Mouse (Mus musculus): ENCODE data around the gene Psrc1.

The Psrc1 gene

DNA sequence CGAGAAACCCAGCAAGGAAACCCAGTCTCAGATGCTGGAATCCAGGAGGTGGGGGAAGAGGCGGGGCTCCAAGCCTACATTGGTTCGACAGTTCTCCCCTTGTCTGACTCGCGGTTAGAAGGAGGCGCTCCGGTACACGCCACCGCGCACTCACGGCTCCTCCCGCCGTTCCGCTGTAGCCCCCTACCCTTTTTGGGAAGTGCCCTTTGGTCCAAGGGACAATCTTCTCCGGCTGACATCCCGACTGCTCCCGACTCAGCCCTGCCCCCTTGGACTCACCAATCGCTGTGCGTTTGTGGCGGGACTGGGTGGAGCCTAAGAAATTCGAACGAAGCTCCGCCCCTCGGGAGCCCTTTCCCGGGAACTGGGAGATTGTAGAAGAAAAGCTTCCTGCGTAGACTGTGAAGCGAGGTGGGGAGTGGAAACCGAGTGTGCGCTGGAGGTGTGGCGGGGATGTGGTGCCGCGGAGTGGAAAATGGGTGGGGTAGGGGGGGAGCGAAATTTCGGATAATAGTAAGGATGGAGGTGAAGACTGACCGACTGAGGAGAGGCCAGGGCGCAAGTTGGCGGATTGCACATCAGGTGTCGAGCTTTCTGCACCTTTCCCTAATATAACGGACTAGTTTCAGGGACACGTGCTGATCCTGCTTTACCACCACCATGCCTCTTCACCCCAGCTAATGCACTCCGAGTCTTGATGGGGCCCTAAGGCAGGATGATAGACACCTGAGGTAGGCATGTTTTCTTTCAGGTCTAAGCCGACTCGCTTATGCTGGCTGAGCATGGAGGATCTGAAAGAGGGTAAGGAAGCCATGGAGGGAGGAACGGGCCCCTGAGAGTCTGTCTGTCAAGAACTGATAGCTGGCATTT, at the start of gene Psrc1:
Psrc1 (plus strand) TSS at position 355 of the 870 bp plus-strand sequence.
- in situ Hi-C loops (cut with MseI, MboI) = no loop called here

DNA sequence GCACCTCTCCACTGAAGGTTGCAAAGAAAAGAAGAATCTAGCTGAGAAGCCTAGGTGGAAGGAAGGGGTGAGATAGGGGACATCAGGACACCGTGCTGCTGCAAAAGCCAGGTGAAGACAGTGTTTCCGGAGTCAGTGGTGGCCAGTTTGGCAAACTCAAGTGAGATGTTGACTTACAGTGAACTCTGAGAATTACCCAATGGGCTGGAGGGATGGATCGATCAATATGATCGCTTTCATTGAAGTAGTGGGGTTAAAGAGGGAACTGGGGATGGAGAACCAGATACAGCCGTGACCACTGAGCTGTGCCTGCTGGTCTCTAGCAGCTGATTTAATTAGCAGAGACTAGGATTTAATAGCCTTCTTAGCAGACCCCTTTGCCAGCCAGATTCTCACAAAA, 46.8 kb upstream of the Psrc1 start:
- in situ Hi-C loops (cut with MseI, MboI) = no loop called here

DNA sequence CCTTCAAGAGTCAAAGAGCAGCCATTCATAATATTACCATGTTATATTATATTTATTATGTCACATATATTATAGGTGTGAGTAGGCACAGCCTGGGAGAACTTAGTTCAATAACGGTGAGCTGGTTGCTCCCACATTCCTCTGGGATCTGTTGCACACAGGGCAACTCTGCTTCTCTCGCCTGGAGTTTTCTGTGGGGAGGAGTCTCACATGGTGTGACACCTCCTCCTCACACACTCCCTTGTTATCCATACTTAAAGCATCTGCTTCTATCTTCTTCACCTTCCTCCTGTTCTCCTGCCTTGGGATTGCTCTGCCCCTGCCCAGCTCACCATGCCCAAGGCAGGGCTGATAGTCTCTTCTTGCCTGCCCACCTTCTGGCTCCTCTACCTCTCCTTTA, 42.6 kb upstream of the Psrc1 start:
- in situ Hi-C loops (cut with MseI, MboI) = no loop called here

DNA sequence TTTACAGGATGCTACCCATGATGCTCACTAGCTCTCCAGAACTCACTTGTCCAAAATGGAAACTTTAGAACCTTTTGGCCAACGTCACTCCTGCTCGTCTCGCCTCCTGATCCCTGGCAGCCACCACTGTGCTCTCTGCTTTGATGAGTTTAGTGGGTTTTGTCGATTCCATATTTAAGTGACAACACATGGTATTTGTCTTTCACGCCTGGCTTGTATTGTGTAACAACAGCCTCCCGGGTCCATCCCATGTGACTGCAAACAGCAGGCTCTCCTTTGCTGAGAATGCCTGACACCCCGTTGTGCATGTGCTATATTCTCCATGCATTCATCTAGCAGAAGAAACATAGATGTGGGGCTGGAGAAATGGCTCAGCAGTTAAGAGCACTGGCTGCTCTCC, 41.5 kb upstream of the Psrc1 start:
- in situ Hi-C loops (cut with MseI, MboI) = no loop called here

DNA sequence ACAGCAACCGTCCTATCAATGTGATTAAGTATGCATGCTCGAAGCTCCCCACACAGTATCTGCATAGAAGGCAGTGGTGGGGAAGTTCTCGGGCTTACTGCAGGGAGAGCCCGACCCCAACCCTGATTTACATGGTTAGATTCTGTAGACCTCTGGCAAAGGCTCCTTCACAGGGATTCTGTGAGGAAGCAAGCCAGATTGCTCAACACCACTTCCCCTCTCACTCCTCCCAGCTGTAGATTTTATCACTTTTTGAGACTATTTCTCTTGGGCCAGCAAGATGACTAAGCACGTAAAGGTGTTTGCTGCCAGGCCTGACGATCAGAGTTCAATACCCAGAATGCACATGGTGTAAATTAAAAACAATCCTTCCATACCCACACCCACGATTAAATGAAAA, 37.8 kb upstream of the Psrc1 start:
- in situ Hi-C loops (cut with MseI, MboI) = no loop called here

DNA sequence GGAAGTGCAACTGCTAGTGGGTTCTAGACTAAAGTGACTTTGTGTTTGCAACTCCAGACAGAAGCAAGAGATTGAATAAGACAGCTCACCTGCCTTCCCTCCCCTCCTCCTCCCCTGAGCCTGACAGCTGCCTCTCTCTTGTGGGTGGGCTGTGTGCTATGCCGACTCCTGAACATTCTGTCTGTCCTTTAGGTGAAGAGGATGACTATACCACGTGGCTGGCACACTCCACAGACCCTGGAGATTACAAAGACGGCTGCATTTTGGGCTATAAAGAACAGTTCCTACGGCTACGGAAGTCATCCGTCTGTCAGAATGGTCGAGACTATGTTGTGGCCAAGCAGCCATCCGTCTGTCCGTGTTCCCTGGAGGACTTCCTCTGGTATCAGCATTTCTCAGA, 35.3 kb upstream of the Psrc1 start:
- in situ Hi-C loops (cut with MseI, MboI) = no loop called here

DNA sequence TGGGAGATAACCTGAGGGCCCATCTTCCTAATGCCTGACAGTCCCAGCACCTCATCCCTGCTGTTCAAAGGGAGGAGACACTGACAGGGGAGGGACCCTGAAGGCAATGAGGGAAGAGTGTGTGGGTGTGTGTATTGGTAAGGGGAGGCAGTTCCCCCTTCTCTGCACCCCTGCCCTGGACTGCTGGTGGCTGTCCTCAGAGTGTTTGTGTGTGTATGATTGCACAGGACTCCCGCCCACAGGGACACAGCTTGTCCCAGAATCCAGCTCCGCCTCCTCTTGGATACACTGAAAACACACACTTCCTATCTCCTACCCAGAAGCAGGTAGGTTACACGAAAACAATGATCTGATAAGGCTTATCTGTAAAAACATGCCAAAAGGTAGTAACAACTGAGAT, 28.4 kb upstream of the Psrc1 start:
- in situ Hi-C loops (cut with MseI, MboI) = no loop called here

DNA sequence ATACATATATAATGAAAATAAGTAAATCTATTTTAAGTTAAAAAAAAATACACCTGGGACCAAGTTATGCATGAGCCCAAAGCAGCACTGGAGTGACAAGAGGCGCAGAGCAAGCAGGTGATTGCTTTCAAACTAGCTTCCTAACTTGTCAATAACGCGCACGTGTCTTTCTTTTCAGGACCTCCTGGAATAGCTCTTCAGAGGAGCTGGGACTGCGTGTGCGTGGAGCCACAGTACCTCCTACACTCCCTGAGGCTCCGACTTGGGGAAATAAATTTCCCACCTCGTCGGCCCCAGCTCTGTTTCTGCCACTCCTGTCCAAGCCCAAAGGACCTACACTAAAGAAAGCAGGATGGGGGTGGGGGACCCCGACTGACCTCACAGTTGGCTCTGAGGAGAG, 26.6 kb upstream of the Psrc1 start:
- in situ Hi-C loops (cut with MseI, MboI) = no loop called here

DNA sequence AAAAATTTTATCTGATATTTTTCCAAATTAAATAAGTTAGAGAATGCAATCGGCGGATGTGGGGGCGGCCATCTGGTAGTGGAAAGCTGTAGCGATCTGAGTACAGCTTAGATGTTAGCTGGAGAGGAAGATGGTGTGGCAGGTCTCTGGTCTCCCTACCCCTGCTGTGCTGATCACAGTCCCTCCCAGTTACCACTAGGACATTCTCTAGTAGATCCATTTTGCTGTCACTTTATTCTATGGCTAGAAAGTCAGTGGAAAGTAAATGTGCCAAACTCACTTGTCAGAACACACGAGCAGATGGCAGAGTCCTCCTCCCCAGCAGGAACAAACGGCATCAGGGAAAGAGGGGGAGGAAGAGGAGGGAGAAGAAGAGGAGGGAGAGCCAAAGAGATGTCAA, 25.2 kb upstream of the Psrc1 start:
- in situ Hi-C loops (cut with MseI, MboI) = no loop called here

DNA sequence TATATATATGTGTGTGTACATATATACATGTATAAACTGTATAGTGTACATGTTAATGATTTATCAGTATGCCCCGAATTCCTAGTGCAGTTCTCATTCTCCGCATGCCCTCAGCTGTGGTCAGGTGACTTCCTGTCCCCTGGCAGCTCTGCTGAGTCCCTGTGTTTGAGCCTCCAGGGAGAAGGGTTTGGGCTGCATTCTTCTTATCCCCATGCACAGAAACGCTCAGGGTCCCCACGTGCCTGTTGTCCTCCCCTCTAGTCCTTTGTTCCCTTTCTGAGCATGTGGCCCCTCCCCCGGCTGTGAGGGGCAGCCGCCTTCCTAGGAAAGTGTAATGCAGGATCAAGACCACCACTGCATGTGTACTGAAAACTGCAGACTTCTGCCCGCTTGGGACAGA, 22.7 kb upstream of the Psrc1 start:
- in situ Hi-C loops (cut with MseI, MboI) = no loop called here

DNA sequence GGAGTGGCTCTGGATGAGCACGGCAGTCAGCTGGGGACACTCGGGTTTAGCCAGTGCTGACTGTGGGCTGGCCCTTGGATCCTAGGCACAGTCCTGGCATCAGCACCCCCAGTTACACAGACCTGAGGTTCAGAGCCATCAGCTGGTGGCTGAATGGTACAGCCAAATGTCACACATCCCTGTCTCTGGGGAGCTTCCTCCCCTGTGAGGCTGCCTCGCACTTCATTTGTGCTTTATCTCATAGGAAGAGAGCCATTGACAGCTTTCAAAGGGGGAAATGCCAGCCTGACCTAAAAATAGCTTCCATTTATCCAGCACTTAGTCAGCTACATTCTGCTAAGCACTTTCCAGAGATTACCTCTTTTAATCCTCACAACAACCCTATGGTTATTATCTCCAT, 20.0 kb upstream of the Psrc1 start:
- in situ Hi-C loops (cut with MseI, MboI) = no loop called here

DNA sequence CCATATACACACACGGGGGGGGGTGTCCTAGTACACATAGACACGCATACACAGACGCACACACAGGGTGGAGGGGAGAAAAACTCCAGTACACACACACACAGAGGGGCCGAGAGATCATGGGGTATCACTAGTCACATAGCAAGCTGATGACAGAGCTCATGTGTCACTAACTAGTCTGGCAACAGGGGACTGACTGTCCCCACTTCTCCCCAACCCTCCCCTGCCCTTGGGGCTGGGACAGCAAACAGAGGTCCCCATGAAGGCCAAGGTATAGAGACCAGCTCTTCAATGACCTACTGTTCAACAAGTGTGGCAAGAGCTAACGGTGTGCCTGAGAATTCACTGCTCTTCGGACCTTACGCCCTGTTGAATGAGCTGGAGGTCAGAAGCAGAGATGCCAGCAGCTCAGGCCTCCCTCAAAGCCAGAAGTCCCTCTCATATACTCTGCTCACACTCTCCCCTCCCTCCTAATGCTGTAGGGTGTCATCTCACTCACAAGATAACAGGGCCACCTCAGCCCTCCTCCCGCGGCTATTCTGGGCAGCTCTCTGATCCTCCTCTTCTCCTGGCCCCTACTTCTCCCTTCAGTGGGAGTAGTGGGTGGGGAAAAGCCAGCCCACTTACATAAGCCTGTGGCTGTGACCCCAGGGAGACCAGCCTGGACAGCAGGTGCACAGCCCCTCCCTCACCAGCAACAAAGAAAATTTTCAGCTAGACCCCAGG, 19.2 kb upstream of the Psrc1 start, which contains the start of gene Mybphl:
Mybphl (plus strand) TSS at position 642 of the 726 bp plus-strand sequence.
- in situ Hi-C loops (cut with MseI, MboI) = no loop called here

DNA sequence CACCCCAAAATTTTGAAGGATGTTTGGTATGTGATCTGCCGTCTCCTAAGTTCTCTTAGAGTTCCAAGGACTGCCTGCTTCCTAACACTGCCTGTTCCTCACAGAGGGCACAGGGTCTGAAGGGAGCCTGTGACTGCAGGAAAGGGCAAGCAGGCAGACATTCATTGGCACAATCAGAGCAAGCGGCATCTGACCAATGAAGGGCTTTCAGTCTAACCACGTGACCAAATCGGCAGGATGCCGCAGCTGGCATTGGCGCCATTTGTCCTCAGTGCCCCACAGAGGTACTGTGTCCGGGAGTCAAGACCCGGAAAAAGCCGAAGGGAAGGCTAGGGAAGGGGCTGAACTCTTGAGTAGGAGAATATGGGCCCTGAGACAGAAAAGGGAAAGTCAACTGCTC, 16.5 kb upstream of the Psrc1 start:
- in situ Hi-C loops (cut with MseI, MboI) = no loop called here

DNA sequence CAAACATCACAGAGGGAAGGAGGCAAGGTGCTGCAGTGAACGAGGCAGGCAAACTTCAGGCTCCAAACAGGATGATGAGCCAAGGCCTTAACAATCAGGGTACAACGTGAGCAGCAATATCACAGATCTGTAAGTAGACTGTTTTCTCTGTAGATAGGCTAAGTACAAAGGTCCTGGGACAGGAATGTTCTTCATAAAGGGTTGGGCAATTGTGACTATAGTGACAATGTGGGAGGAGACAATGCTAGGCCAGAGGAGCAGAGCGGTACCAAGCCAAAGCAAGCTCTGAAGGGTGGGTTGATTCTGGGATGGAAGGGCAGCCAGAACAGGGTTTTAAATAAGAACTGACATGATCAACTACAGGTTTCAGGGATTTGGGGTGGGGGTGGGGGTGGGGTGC, 15.8 kb upstream of the Psrc1 start:
- in situ Hi-C loops (cut with MseI, MboI) = no loop called here

DNA sequence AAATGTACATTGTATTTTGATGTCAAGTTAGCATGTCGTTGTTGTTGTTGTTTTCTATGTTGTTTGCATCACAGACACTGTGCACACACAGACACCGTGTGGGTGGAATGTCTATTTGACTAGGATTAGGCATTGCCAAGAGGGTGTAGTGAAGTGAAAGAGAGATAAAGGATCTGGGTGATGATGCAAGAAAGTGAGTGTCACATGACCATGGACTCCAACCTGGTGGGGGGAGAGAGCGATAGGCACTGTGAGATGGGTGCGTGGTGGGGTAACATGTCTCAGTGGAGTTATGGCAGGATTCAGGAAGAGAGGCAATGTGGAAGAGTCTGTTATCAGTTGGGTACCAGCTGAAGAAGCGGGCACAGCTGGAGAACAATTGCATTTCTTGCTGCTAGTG, 14.9 kb upstream of the Psrc1 start:
- in situ Hi-C loops (cut with MseI, MboI) = no loop called here

DNA sequence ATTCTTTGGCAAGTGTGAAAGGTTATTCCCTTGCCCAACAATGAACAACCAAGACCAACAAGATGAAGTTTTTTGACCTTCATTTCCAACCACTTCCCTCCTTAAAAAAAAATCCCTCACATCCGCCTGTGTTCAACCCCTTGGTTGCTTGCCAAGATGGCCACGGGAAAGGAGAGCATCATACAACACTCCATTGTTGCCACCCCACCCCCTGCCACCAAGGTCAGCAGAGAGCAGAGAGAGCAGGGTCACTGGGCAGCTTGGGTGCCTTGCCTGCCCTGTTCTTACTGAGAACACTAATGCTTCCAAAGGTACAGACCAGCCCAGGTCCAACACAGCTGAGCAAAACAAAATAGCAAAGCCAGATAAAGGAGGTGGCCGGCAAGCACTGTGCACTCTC, 11.4 kb upstream of the Psrc1 start:
- in situ Hi-C loops (cut with MseI, MboI) = no loop called here

DNA sequence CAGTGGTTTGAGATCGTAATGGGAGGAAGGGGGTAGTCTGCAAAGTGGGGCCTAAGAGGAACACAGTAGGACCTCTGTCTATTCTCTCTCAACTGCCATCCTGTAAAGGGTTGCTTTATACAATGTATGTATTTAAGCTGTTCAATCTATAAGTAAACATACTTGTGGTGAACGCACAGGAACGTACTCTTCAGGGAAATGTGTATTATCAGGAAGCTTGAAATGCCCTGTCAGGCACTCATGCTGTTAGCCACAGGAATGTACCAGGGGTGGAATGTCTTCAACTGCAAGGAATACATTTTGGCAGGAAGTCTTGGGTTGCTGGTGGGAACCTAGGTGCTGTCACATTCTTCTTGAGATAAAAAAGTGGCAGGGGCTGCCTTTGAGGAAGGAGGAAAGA, 10.9 kb upstream of the Psrc1 start:
- in situ Hi-C loops (cut with MseI, MboI) = no loop called here

DNA sequence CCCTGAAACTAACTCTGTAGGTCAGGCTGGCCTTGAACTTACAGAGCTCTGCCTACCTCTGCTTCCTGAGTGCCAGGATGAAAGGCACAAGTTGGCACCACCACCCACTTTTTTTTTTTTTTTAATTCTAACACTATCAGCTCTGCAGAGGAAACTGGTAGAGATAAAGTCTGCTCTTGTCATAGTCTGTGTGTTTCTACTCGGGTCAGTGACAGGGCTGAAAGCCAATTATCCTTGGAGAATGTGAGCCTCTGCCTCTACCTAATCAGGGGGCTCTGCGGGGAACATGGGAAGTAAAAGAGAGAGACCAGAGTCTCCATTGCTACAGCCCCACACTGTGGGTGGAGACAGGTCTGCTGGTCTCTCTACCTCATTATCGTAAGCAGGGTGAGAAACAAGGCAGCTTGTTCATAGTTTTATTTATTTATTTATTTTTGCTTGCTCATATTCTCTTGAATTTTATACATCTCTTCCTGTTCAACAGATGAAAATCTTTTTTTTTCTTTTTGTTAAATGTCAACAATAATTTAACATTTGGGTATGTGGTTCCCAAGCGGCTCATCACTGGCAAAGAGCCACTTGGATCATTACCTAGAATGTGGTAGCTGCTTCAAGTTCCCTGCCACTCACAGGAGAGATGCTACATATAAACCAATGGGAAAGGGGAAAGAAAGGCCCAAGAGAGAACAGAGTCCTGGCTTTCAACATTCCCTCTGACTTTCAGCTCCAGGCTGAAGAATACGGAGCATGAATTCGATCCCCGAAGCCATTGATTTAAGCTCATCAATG, 4.6 kb upstream of the Psrc1 start:
- in situ Hi-C loops (cut with MseI, MboI) = no loop called here

DNA sequence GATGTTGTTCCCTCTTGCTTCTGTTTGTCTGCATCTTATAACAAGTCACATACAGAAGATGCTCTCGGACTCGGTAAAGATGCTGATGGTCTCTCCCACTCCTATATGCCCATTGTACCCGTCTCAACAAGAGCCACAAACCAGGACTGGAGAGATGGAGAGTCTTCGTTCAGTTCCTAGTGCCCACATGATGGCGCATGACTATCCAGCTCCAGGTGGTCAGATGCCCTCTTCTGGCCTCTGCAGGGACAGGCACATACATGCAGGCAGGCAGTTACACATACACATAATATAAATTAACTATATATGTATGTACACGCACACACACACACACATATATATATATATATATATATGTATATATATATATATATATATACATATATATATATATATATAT, 2.9 kb upstream of the Psrc1 start:
- in situ Hi-C loops (cut with MseI, MboI) = no loop called here

DNA sequence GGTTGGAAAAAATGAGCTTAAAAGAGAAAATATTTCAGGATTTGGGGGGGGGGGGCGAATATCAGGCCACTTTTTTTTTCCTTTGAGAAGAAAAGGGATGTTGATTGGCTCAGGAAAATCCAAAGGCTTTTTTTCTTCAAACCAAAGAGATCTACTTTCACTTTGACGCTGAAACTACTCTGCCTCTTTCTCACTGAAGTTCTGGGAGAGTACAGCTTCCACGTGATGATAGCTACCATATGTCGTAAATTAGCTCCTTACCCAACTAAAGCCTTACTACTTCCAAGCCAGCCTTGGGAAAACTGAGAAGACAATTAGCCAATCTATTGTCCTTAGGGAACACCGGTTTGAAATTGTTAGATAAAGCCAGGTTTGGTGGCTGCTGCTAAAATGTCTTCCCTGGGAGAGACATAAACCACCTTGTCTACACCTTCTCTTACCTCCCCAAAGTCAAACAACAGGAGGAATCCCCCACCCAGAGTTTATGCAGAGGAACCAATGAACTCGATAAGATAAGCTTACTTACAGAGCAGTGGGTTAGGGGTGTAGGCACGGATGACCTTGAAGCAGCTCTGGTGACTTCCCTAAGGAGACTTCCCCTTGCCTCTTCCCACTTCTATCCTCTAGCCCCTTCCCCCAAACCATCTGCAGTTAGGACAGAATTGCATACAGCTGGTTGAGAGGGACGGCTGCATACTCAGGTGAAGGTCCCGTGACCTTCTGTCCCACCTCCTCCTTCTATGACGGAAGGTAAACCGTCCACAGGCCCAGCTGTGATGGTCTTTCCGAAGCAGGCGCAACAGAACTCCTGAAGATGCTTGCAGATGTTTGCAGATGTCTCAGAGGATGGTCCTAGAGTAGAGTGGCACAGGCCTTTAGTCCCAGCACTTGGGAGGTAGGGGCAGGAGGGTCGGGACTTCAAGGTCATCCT, 1.4 kb upstream of the Psrc1 start:
- in situ Hi-C loops (cut with MseI, MboI) = no loop called here

DNA sequence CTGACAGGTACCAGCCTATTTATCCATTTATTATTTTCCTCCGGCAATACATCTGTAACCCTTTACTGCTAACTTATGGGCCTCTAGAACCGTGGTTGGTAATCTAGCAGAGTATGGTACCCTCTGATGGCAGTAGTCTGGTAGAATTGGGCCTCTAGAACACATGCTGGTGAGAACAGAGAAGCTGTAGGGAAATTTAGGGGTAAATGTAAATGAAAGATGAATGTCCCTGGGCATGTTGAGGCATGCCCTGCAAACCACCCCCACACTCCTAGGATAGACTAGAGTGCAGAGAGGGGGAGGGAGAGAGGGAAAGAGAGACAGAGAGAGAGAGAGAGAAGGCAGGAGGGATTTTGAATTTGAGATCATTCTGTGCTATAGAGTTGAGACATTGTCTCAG, 786 bp downstream of the Psrc1 start:
- in situ Hi-C loops (cut with MseI, MboI) = no loop called here
